Mouse (Mus musculus) forebrain, embryonic 14.5 days (tissue): ENCODE measurements around the gene Naa20. TPM values are rescaled to one million over a fixed set of nuclear protein-coding genes. Genes with fewer than 3 reads are reported as not detected.

ENCODE experiments used
- ATAC-seq: fragments of 200-750 bp; cut with Nextera tagmentation; 2 replicates; pipeline ENCODE4 v1.8.0; 2017; ENCODE audit warnings: mild to moderate bottlenecking, moderate library complexity
- DNase-seq: peaks from one replicate; pipeline ENCODE4 v3.0.0-alpha.2; 2015; ENCODE audit warnings: low spot score
- H3K27ac ChIP-seq: fragments of 300-500 bp; sonication (generic); 2 replicates; pipeline ENCODE4 v1.5.1; 2014; ENCODE audit warnings: low read depth, mild to moderate bottlenecking, control low read depth, low read length, moderate library complexity
- H3K27me3 ChIP-seq: fragments of 300-500 bp; sonication (generic); replicated peaks from 2 replicates; pipeline ENCODE4 v1.6.1; 2014; ENCODE audit warnings: low read length, control low read depth, mixed read lengths; ENCODE audit not compliant: control insufficient read depth, insufficient read depth
- H3K36me3 ChIP-seq: fragments of 300-500 bp; sonication (generic); 2 replicates; pipeline ENCODE4 v1.6.1; 2014; ENCODE audit warnings: low read length, control low read depth; ENCODE audit not compliant: control insufficient read depth, insufficient read depth
- H3K4me1 ChIP-seq: fragments of 300-500 bp; sonication (generic); 2 replicates; pipeline ENCODE4 v1.6.1; 2014; ENCODE audit warnings: antibody characterized with exemption, low read length, control low read depth; ENCODE audit not compliant: control insufficient read depth, insufficient read depth
- H3K4me2 ChIP-seq: fragments of 300-500 bp; sonication (generic); 2 replicates; pipeline ENCODE4 v1.6.1; 2014; ENCODE audit warnings: mild to moderate bottlenecking, control low read depth, low read length
- H3K4me3 ChIP-seq: fragments of 300-500 bp; sonication (generic); 2 replicates; pipeline ENCODE4 v1.5.1; 2014; ENCODE audit warnings: low read depth, low read length, control low read depth
- H3K9ac ChIP-seq: fragments of 300-500 bp; sonication (generic); 2 replicates; pipeline ENCODE4 v1.6.1; 2014; ENCODE audit warnings: mild to moderate bottlenecking, low read length, control low read depth, moderate library complexity
- H3K9me3 ChIP-seq: fragments of 300-500 bp; sonication (generic); replicated peaks from 2 replicates; pipeline ENCODE4 v1.6.1; 2016; ENCODE audit warnings: low read length, control low read depth, mixed read lengths; ENCODE audit not compliant: control insufficient read depth
- WGBS: fragments of 180-500 bp; shearing (Covaris S2); extraction: QIAGEN DNeasy Blood & Tissue Kit; methylation state at CpG from one replicate; pipeline ENCODE4 v1.1.7; 2014; 5-methylcytosine and 5-hydroxymethylcytosine counted together
- microRNA-seq: library from miRNA; unstranded; fragments of <30 nt; microRNA quantifications from one replicate; pipeline ENCODE4, GENCODE M21; 2016
- polyA plus RNA-seq: library from polyadenylated mRNA; unstranded; fragments of >200 nt; fragmentation: Nextera tagmentation; extraction: Ambion mirVana; gene quantifications from 2 replicates; pipeline ENCODE4 v1.2.1, GENCODE M21; 2014

The Naa20 gene
- polyA plus RNA-seq, 1 experiment from 2014 or later, result 161 TPM

DNA sequence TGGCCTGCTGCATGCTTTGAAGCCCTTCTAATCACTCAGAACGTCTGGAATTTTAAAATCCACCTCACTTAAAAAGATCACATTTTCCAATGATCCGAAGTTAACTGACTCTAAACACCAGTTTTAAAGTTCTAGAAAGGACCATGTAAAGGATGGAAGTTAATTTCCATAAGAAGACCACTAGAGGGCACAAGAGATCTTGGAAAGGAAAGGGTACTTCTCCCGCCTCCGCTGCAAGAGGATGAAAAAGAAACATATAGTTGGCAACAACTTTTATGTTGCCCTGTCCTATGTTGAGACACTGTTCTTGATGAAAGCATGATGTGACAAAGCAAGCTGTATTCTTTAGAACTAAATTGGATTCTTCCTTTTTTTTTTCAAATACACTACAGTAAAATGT lies 55.6 kb downstream of the Naa20 start:
- no peak overlapping the region for H3K9ac ChIP-seq
- no peaks in the 10 kb centered on the region for H3K27me3 ChIP-seq
- H3K4me1 ChIP-seq, result peaks cover 7% of the 10 kb centered on the region
- ATAC-seq (peak; percentile 66), DNase-seq (peak; percentile 88)
- no peak overlapping the region for H3K4me2 ChIP-seq
- 9% methylated on average over 4 of the region's 4 CpGs for WGBS
- no peak overlapping the region for H3K27ac ChIP-seq
- no peaks in the 10 kb centered on the region for H3K36me3 ChIP-seq
- no peaks in the 10 kb centered on the region for H3K9me3 ChIP-seq
- H3K4me3 ChIP-seq, result no peak overlapping the region

DNA sequence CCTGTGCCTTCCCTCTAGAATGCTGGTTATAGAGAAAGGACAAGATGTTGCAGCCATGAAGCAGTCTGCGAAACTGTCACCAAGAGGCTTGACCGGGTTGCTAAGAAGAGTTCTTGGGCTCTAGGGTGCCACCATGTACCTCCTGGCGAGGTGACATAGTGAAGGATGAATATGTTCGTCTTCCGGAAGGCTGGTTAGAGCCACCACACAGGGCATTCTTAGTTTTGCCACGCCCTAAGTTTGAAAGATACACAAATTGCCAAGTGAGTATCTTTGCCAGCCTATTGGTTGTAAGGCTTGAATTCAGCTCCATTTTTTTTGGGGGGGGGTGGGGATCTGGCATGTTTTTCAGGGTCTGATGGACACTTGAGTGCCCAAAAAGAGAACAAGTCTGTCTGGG lies 56.2 kb downstream of the Naa20 start:
- no peak for DNase-seq
- H3K27me3 ChIP-seq, result no peaks in the 10 kb centered on the region
- 78% methylated on average over 6 of the region's 6 CpGs for WGBS

DNA sequence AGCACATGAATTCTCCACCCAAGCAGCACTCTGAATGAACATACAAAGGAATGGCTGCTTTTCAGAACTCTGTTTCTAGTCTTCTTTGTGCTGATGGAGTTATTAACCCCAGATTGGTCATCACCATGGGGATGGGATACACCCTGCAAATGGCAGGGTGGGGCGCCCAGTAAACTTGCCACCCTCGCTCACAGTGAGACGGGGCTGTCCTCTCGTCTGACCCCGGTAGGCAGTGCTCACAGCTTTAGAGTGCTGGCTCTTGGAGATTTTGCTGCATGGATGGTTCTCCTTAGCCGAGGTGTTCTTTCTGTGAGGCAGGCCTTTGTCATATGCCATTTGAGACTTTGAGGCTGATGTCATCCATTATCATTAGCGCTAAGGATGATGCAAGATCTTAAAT lies 56.7 kb downstream of the Naa20 start:
- DNase-seq, result no peak
- H3K36me3 ChIP-seq, result no peaks in the 10 kb centered on the region
- peak; percentile 60 for ATAC-seq
- no peak overlapping the region for H3K4me2 ChIP-seq
- no peak overlapping the region for H3K9ac ChIP-seq
- no peaks in the 10 kb centered on the region for H3K9me3 ChIP-seq
- H3K4me1 ChIP-seq, result peaks cover 7% of the 10 kb centered on the region
- no peaks in the 10 kb centered on the region for H3K27me3 ChIP-seq
- no peak overlapping the region for H3K4me3 ChIP-seq
- 34% methylated on average over 7 of the region's 7 CpGs for WGBS
- H3K27ac ChIP-seq, result no peak overlapping the region

More for the DNA sequence above, 56.2 kb downstream of the Naa20 start:
- Histone ChIP-seq H3K36me3 (no peaks in the 10 kb centered on the region), H3K27ac (no peak overlapping the region), H3K4me1 (peaks cover 7% of the 10 kb centered on the region), H3K9me3 (no peaks in the 10 kb centered on the region), H3K9ac (no peak overlapping the region), H3K4me3 (no peak overlapping the region), H3K4me2 (no peak overlapping the region)
- ATAC-seq, result no peak

DNA sequence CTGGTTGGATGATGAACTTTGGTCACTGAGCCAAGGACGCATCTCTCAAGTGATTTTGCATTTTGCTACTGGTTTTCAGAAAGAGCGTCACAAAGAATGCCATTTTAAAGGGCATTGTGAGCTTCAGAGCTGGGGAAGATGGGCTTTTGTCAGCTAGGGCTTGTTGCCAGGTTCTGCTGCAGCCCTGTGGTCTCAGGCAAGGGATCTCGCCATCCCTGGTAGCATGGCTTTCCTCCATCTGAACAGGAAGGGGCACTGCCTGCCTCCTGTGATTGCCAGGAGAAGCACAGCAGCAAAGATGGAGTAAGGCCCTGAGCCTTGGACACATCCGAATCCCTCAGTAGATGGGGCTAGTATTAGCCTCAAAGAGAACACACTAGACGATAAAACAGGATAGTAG lies 60.0 kb downstream of the Naa20 start:
- Histone ChIP-seq H3K4me1 (peaks cover 7% of the 10 kb centered on the region), H3K27ac (no peak overlapping the region), H3K27me3 (no peaks in the 10 kb centered on the region), H3K4me2 (no peak overlapping the region), H3K9ac (no peak overlapping the region), H3K36me3 (no peaks in the 10 kb centered on the region), H3K4me3 (no peak overlapping the region), H3K9me3 (no peaks in the 10 kb centered on the region)
- no peak for ATAC-seq
- 73% methylated on average over 5 of the region's 5 CpGs for WGBS
- DNase-seq, result no peak

Small RNA genes within 50 kb of the gene (microRNA-seq; reads per million reads assigned to microRNA genes)
- not detected for gene Gm25026

Other genes with a start within 250 kb of the Naa20 start
- 9.0 and 11.1 TPM in 2 replicates for gene Rin2, start 226.9 kb upstream of the Naa20 start, polyA plus RNA-seq
- gene Cfap61, start 32.7 kb downstream of the Naa20 start, polyA plus RNA-seq, result 2.4 and 2.5 TPM in 2 replicates
- 34.4 and 36.0 TPM in 2 replicates for gene Crnkl1, start 32.9 kb downstream of the Naa20 start, polyA plus RNA-seq